Mouse (Mus musculus): ENCODE data around the gene Bcar3.
"Not testable (repeated sequence)": the region's sequence is repeated elsewhere in the genome, so short reads cannot be mapped to it uniquely, and the experiment has no call there.

The Bcar3 gene

GRCm38 (mm10) chr3:122381591-122381990 lies 87.7 kb downstream of the Bcar3 start:
- DNase-seq (ENCODE audit: low spot score) = no peak

- DNase-seq (ENCODE audit: low spot score) = no peak
These were observed 92.5 kb downstream of the Bcar3 start for GRCm38 (mm10) chr3:122386444-122386843.

- DNase-seq (ENCODE audit: low spot score) = no peak
These were observed 93.8 kb downstream of the Bcar3 start for GRCm38 (mm10) chr3:122387771-122388170.

DNA sequence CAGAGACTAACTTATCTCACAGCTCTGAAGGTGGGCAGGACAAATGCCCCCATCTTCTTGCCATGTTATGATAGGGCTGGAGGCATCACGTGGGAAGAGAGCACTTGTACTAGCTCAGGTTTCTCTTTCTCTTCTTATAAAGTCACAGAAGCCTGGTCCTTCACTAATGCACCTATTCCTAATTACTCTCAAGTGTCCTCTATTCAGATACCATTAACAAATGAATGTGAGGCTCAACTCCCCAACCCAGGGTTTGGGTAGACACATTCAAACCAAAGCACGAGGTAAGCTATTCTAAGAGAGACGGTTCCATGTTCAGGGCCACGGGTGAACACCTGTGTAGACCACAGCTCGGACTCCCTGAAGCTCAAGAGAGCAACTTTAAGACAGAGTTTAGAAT lies 96.0 kb downstream of the Bcar3 start:
- DNase-seq (ENCODE audit: low spot score) = no peak

- no peak for DNase-seq (ENCODE audit: low spot score)
These were observed 97.2 kb downstream of the Bcar3 start for GRCm38 (mm10) chr3:122391098-122391497.

DNA sequence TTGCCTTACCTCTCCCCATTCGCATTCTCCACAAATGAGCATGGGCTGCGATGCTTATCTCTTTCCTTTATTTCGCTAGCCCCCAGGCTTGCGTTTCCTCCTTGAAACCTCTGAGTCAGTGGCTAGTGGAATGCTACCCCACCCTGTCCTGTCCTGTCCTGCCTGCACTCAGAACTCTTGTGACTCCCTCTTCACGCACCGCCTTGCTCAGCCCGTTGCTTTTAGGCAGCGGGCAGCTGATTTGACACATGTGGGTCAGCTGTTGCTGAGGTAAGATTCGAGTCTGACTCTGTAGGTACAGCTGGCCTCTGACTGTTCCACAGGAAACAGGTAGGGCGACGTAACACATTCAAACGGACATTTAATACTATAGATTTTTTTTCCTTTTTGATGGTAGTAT lies 97.9 kb downstream of the Bcar3 start:
- no peak for DNase-seq (ENCODE audit: low spot score)

DNA sequence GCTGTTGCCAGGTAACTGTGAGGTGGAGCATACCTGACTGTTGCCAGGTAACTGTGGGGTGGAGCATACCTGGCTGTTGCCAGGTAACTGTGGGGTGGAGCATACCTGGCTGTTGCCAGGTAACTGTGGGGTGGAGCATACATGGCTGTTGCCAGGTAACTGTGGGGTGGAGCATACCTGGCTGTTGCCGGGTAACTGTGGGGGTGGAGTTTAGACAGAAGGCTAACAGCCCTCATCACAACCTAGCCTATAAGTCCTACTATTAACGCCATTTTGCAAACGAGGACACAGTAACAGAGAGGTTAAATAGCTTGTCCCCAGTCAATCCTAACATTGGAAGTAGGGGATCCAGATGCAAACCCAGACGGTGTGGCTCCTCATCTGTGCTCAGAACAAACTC lies 99.5 kb downstream of the Bcar3 start:
- not testable (repeated sequence) for DNase-seq (ENCODE audit: low spot score)

- DNase-seq (ENCODE audit: low spot score) = no peak
These were observed 100.0 kb downstream of the Bcar3 start for GRCm38 (mm10) chr3:122393836-122394374.

DNA sequence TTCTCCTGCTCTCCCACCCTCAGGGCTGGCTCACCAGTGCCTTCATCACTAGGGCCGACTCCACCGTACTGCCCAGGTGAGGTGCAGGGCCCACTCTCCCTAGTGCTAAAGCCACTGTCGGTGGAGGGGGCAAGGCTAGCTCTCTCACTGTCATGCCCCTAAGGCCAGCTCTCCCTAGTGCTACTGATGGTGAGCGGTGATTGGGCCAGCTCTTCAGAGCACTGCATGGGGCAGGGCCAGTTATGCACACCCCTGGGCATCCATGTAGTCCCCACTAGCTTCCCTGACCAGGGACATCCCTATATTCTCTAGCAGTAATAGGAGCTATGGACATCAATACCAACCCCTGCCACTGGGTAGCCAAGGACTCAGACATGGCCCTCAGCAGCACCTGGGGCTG lies 103.0 kb downstream of the Bcar3 start:
- DNase-seq (ENCODE audit: low spot score) = no peak

DNA sequence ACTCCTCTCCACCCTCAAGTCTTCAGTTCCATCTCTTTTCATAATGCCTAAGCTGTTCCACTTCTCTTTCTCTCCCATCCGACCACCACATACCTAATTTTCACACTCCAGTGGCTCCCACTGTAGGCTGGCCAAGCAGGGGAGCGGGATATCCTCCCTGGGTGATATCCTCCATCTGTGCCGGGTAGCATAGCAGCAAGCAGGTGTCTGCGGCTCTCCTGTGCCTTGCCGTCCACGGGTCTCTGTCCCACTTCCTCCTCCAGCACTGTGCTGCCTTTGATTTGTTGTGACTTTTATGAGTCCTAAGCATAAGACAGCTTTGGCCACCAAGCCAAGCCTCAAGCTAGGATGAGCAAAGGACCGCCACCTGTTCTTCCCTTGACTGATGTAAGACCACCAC lies 103.5 kb downstream of the Bcar3 start:
- DNase-seq (ENCODE audit: low spot score) = no peak

DNA sequence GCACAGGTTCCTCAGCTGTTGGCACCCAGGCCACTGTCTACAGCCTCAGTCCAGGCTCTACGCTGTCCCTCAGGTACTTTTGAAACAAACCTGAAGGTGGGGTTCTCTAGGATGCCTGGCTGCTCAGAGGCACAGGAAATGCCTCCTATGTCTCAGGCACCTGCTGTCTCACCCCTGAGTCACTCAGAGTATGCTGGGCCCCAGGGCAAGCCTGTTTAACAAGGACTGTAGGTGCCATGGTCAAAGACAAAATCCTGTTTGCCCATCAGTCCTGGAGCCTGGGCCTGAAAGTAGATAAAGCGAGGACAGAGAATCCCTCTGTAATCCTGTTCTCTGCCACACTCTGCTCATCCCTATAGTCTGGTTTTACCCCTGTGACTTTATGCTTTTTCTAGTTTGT lies 107.1 kb downstream of the Bcar3 start:
- peak; percentile 26 for DNase-seq (ENCODE audit: low spot score)

GRCm38 (mm10) chr3:122402143-122402542 lies 108.2 kb downstream of the Bcar3 start:
- no peak for DNase-seq (ENCODE audit: low spot score)

DNA sequence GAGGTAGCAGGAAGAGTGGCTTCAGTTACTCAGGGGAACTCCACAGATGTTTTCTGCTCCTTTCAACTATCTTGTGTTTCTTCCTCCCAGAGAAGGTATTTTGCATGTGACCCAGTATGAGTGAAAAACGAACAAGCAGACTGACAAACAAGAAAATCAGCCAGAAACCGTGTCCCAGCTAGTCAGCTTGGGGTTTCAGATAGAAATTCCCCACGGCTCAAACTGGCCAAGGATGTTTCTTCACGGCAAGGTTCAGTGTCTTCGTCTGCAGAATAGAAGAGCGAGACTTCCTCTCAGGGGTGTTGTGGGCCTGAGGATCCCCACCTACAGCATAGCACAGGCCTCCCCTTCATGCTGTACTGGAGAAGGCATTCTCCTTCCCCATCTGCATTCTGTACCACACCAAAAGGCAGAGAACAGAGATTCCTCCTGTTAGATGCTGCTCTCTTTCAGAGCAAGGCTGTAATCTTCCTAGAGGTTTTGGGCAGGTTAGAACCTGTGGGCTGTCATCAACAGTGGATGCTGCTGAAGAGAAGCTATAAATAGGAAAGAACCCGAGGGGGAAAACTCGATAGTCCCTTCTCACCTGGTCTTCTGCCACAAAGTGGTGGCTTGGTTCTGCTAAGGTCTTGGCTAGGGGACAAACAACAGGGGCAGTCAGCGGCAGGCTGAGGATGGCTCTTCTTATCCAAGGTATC lies 110.1 kb downstream of the Bcar3 start:
- DNase-seq (ENCODE audit: low spot score) = no peak

- no peak for DNase-seq (ENCODE audit: low spot score)
These were observed 111.4 kb downstream of the Bcar3 start for GRCm38 (mm10) chr3:122405203-122405956.

DNA sequence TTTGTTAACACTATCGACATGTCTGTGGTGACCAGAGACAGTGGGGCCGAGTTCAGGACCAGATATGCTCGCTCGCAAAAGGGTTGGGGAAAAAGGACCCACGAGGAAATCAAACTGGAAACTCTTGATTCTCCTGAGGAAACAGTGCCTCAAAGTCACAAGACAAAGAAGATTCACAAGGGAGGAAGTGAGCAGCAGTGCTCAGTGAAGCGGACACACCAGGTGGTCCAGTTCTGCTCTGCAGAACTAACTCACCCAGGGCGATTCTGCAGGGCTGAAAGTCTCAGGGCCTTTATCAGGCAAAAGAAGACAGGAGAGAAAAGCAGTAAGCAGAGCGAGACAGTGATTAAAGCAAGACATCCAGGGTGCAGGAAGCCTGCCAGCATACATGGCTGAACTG lies 112.5 kb downstream of the Bcar3 start:
- no peak for DNase-seq (ENCODE audit: low spot score)

GRCm38 (mm10) chr3:122407757-122408156 lies 113.8 kb downstream of the Bcar3 start:
- DNase-seq (ENCODE audit: low spot score) = no peak

DNA sequence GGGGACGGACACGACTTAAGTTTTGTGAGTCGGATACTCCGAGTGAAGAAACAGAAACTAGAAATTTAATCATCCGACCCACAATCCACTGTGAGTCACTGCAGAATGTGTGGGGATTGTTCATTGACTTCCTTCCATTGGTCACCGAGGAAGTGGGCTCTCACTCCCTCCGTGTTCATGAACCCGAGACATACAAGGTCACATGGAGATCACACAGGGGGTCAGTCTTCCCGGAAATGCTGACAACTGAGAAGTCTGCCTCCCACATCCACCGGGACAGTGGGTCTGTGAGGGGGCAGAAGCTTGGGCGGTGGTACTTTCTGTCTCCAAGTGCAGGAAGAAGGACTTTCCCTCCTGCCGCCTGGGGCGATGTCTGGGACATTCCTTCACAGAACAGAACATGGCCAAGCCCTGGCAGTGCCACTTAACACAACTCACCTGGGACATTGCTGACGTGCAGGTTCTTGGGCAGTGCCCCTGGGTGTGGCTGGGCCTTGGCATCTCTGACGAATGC lies 114.9 kb downstream of the Bcar3 start:
- no peak for DNase-seq (ENCODE audit: low spot score)

GRCm38 (mm10) chr3:122411590-122411989 lies 117.7 kb downstream of the Bcar3 start:
- no peak for DNase-seq (ENCODE audit: low spot score)

DNA sequence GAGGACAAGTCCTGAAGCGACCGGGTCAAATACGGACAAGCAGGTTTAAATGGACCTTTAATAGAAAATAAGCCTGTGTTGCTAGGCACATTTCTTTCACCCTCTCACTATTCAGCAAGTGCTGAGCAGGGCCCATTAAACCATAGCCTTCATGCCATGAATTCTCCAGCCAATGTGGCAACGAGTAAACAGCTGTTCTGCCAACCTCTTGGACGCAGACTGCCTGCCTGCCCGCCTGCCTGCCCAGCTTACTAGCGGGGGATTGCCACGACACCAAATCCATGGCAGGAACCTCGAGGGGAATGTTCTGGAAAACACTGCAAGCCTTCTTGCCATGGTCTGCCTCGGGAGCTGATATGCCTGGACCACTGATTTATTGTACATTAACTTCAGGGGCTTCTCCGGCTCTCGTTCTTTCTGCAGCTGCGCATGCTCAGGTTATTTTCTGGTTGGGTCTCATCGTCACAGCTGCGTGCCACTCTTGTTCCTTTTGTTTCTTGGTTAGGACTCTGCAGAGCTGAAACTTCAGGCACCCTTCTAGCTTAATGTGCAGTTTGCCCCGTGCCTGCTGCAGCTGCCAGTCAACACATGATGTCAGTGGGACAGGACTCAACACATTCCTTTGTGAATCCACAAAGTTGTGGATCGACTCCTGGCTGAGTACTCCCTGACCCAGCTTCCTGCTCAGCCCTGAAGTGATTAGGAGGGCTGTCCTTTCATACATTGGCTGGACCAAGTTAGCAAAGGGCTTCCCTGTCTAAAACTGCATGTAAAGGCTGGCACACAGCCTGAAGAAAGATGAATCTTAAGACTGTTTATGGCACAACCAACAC lies 120.0 kb downstream of the Bcar3 start:
- no peak for DNase-seq (ENCODE audit: low spot score)

GRCm38 (mm10) chr3:122414868-122415267 lies 120.9 kb downstream of the Bcar3 start:
- DNase-seq (ENCODE audit: low spot score) = no peak

DNA sequence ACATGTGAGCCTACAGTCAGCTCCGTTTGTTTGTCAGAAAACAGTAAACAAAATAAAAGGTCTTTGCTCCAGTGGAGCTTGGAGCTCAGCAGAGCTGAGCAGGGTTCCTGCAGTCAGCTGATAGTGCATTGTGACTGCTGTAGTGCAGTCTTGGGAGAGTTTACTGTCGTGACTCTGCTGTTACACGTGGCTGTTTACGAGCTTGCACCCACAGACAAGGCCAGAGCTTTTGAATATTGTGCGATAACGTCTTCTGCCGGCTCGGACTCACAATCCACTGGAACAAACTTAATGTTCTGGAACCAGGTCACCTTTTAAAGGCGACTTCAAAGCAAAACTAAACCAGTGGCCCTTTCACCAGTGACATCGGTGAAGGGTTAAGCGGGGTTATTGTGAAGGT lies 123.5 kb downstream of the Bcar3 start:
- no peak for DNase-seq (ENCODE audit: low spot score)

GRCm38 (mm10) chr3:122418564-122419274 lies 124.8 kb downstream of the Bcar3 start:
- DNase-seq (ENCODE audit: low spot score) = no peak
